Mouse (Mus musculus): ENCODE data around the gene Ly6g6d. TPM values are rescaled to one million over a fixed set of nuclear protein-coding genes. Genes with fewer than 3 reads are reported as not detected.

Ly6g6d gene
- total RNA-seq, 4 experiments from 2014 or later: 0.46 to 0.68 TPM; not detected in 2

DNA sequence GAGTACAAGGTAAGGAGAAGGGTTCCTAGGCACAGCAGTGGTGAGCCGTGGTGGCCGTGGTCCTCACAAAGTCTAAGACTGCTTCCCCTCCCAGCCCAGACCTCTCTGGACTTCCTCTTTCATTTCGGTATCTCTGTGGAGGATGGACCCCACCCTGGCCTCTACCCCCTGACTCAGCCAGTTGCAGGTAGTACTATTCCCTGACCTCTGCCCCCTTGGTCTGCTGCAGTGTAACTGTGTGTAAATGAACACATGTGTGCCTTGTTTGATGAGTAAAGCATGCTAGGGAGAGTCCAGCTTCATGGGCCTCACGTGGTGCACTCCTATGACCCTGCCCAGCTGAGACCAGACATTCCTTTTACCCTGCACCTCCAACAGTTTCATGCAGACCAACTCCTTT lies 54.1 kb downstream of the Ly6g6d start:
- DNase-seq: no peak

DNA sequence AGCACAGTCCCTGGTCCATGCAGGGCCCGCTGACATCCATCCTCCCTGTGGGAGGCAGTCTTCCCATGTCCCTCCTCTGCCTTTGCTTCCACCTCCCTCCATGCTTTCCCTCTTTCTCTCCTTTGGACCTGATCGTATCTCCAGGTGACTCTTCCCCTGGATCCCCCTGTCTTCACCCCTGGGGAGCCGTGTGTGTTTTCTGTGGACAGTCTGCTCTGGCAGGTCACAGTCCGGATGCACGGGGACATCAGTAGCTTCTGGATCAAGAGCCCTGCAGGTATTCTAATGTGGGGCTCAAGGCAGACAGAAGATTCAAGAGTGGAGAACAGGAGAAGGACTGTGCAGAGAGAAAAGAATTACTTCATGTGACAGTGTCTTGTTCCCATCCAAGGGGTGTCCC lies 54.6 kb downstream of the Ly6g6d start:
- no peak for DNase-seq

DNA sequence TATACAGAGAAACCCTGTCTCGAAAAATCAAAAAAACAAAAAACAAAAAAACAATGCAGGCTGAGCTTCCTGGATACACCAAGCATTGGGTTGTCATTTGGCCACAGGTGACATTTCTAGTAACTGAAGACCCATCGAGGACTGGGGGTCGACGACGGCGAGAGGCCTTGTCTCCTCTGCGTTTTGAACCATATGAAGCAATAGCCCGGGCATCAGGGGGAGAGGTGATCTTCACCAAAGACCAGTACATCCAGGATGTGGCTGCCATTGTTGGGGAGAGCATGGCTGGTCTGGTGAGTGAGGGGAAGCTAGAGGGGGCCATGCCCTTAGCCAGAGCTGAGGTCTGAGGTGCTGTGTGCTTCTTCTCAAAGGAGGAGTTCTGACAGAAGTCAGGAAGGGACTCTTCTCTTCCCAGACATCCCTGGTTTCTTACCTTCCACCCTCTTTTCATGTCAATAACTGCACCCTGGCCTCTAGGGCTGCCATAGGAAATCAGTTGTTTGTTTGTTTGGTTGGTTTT lies 55.3 kb downstream of the Ly6g6d start:
- DNase-seq: no peak

DNA sequence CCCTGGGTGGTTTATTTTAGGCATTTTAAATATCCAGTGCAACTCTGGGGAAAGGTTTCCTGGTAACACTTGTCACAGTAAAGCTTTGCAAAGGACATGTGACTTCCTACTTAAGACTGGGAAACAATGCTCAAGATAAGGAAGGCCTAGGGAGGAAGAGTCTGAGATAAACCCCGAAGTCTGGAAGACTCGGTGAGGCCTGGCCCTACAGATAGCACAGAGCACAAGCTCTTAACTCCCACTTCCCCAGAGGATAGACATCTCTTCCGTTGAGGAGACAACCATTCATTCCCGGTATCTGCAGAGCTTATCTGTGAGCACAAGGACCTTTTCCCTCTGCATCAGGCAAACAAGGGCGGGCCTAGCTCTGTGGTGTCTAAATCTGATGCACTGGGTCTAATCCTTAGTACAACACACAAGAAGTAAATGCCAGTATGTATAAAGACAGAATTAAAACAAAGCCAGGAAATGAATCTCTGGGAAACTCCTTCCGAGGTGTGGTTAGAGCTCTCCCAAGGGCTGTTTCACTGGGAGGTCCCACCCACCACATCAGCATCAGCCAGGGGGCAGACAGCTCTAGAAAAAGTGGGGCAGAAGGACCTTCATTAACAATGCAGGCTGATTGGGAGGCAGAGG lies 55.9 kb downstream of the Ly6g6d start:
- DNase-seq: no peak

Other genes starting within 250 kb of the Ly6g6d start
- gene Stk19, start 241.1 kb downstream of the Ly6g6d start, total RNA-seq (2022): 10 to 100 TPM; 43.2 to 75.9 (median 64.6) TPM
- gene Dxo, start 241.0 kb downstream of the Ly6g6d start, total RNA-seq (2022): 10 to 100 TPM; 48.2 to 76.5 (median 67.0) TPM
- gene Skiv2l, start 227.9 kb downstream of the Ly6g6d start, total RNA-seq (2022): 10 to 100 TPM; 67.2 to 85.0 (median 83.5) TPM
- 10 to 100 TPM; 41.7 to 59.8 (median 53.8) TPM for gene Nelfe, start 227.7 kb downstream of the Ly6g6d start, total RNA-seq (2022)
- gene Cfb, start 215.5 kb downstream of the Ly6g6d start, total RNA-seq (2022): 10 to 100 TPM in 3 of 4 experiments, 1 to 10 TPM in 1; 9.5 to 29.5 (median 17.1) TPM
- 10 to 100 TPM; 15.0 to 21.0 (median 18.0) TPM for gene Zbtb12, start 198.6 kb downstream of the Ly6g6d start, total RNA-seq (2022)
- gene Gm20547, start 196.0 kb downstream of the Ly6g6d start, total RNA-seq (2022): under 1 TPM in 1 of 4 experiments, not detected in 3; 0.89 TPM
- 100 to 1,000 TPM in 3 of 4 experiments, 10 to 100 TPM in 1; 86.8 to 164 (median 129) TPM for gene C2, start 179.8 kb downstream of the Ly6g6d start, total RNA-seq (2022)
- gene Ehmt2, start 179.6 kb downstream of the Ly6g6d start, total RNA-seq (2022): 100 to 1,000 TPM; 148 to 179 (median 173) TPM
- gene Slc44a4, start 163.6 kb downstream of the Ly6g6d start, total RNA-seq (2022): 1 to 10 TPM in 2 of 4 experiments, under 1 TPM in 2; 0.73 to 1.8 (median 1.1) TPM
- 10 to 100 TPM; 27.3 to 39.4 (median 28.1) TPM for gene Neu1, start 146.8 kb downstream of the Ly6g6d start, total RNA-seq (2022)
- gene Hspa1b, start 118.8 kb downstream of the Ly6g6d start, total RNA-seq (2022): 100 to 1,000 TPM in 1 of 4 experiments, 10 to 100 TPM in 3; 24.5 to 115 (median 36.0) TPM
- gene Gm20481, start 108.2 kb downstream of the Ly6g6d start, total RNA-seq (2022): under 1 TPM in 1 of 4 experiments, not detected in 3; 0.73 TPM
- 10 to 100 TPM; 11.9 to 35.8 (median 14.4) TPM for gene Hspa1a, start 105.9 kb downstream of the Ly6g6d start, total RNA-seq (2022)
- under 1 TPM; 0.14 to 0.25 (median 0.17) TPM for gene Hspa1l, start 105.4 kb downstream of the Ly6g6d start, total RNA-seq (2022)
- 10 to 100 TPM; 28.2 to 35.4 (median 30.1) TPM for gene Lsm2, start 96.2 kb downstream of the Ly6g6d start, total RNA-seq (2022)
- gene Vars, start 77.1 kb downstream of the Ly6g6d start, total RNA-seq (2022): 10 to 100 TPM; 57.9 to 76.0 (median 67.7) TPM
- gene Vwa7, start 61.5 kb downstream of the Ly6g6d start, total RNA-seq (2022): 1 to 10 TPM in 2 of 4 experiments, under 1 TPM in 2; 0.75 to 1.8 (median 1.2) TPM
- 1 to 10 TPM in 2 of 4 experiments, under 1 TPM in 2; 0.91 to 2.8 (median 0.99) TPM for gene Sapcd1, start 50.0 kb downstream of the Ly6g6d start, total RNA-seq (2022)
- 1 to 10 TPM in 3 of 4 experiments, under 1 TPM in 1; 0.73 to 4.0 (median 2.2) TPM for gene Msh5, start 31.3 kb downstream of the Ly6g6d start, total RNA-seq (2022)
- 100 to 1,000 TPM in 2 of 4 experiments, 10 to 100 TPM in 2; 83.2 to 134 (median 113) TPM for gene Clic1, start 28.1 kb downstream of the Ly6g6d start, total RNA-seq (2022)
- 10 to 100 TPM; 12.4 to 29.5 (median 21.6) TPM for gene Ddah2, start 19.0 kb downstream of the Ly6g6d start, total RNA-seq (2022)
- gene Ly6g6c, start 12.7 kb downstream of the Ly6g6d start, total RNA-seq (2022): not detected
- not detected for gene Mpig6b, start 11.9 kb downstream of the Ly6g6d start, total RNA-seq (2022)
- gene Ly6g6e, start 1.2 kb downstream of the Ly6g6d start, total RNA-seq (2022): not detected
- not detected for gene Ly6g6f, start 7.5 kb upstream of the Ly6g6d start, total RNA-seq (2022)
- gene Abhd16a, start 11.2 kb upstream of the Ly6g6d start, total RNA-seq (2022): 100 to 1,000 TPM in 2 of 4 experiments, 10 to 100 TPM in 2; 79.4 to 124 (median 103) TPM
- gene Ly6g5c, start 30.2 kb upstream of the Ly6g6d start, total RNA-seq (2022): not detected
- under 1 TPM in 3 of 4 experiments, not detected in 1; 0.38 to 0.91 (median 0.40) TPM for gene Ly6g5b, start 37.4 kb upstream of the Ly6g6d start, total RNA-seq (2022)
- gene Gpank1, start 43.4 kb upstream of the Ly6g6d start, total RNA-seq (2022): 10 to 100 TPM; 12.6 to 17.9 (median 14.5) TPM
- gene Csnk2b, start 44.0 kb upstream of the Ly6g6d start, total RNA-seq (2022): 100 to 1,000 TPM; 196 to 224 (median 222) TPM
- 10 to 100 TPM; 29.3 to 41.2 (median 39.6) TPM for gene D17H6S53E, start 48.3 kb upstream of the Ly6g6d start, total RNA-seq (2022)
- under 1 TPM in 2 of 4 experiments, not detected in 2; 0.28 to 0.32 TPM for gene Apom, start 54.0 kb upstream of the Ly6g6d start, total RNA-seq (2022)
- gene Bag6, start 57.1 kb upstream of the Ly6g6d start, total RNA-seq (2022): 100 to 1,000 TPM; 354 to 477 (median 417) TPM
- 100 to 1,000 TPM; 241 to 340 (median 274) TPM for gene Prrc2a, start 86.8 kb upstream of the Ly6g6d start, total RNA-seq (2022)
- 10 to 100 TPM in 2 of 4 experiments, 1 to 10 TPM in 2; 5.5 to 14.5 (median 10.5) TPM for gene Aif1, start 98.0 kb upstream of the Ly6g6d start, total RNA-seq (2022)
- 10 to 100 TPM in 1 of 4 experiments, 1 to 10 TPM in 3; 4.7 to 11.3 (median 8.2) TPM for gene Lst1, start 110.4 kb upstream of the Ly6g6d start, total RNA-seq (2022)
- gene Ltb, start 116.4 kb upstream of the Ly6g6d start, total RNA-seq (2022): 10 to 100 TPM in 1 of 4 experiments, 1 to 10 TPM in 3; 1.3 to 10.3 (median 4.5) TPM
- gene Tnf, start 123.9 kb upstream of the Ly6g6d start, total RNA-seq (2022): 1 to 10 TPM in 2 of 4 experiments, under 1 TPM in 2; 0.56 to 2.2 (median 0.89) TPM
- 1 to 10 TPM in 1 of 4 experiments, under 1 TPM in 3; 0.28 to 1.1 (median 0.63) TPM for gene Lta, start 127.3 kb upstream of the Ly6g6d start, total RNA-seq (2022)
- not detected for gene Gm16181, start 142.8 kb upstream of the Ly6g6d start, total RNA-seq (2022)
- 10 to 100 TPM in 1 of 4 experiments, 1 to 10 TPM in 3; 5.5 to 12.1 (median 7.4) TPM for gene Atp6v1g2, start 155.6 kb upstream of the Ly6g6d start, total RNA-seq (2022)
- 10 to 100 TPM; 17.4 to 20.2 (median 19.8) TPM for gene Nfkbil1, start 157.7 kb upstream of the Ly6g6d start, total RNA-seq (2022)
- 100 to 1,000 TPM; 181 to 239 (median 202) TPM for gene Ddx39b, start 163.7 kb upstream of the Ly6g6d start, total RNA-seq (2022)
- gene H2-D1, start 184.7 kb upstream of the Ly6g6d start, total RNA-seq (2022): 100 to 1,000 TPM; 209 to 349 (median 279) TPM
- gene H2-Q1, start 242.3 kb upstream of the Ly6g6d start, total RNA-seq (2022): 1 to 10 TPM; 3.6 to 5.8 (median 4.6) TPM